Mouse (Mus musculus) hindbrain, embryonic 13.5 days (tissue): ENCODE measurements around the gene Samhd1. TPM values are rescaled to one million over a fixed set of nuclear protein-coding genes. Genes with fewer than 3 reads are reported as not detected.

ENCODE experiments used
- ATAC-seq: fragments of 200-750 bp; cut with Nextera tagmentation; 2 replicates; pipeline ENCODE4 v1.8.0; 2017; ENCODE audit warnings: moderate TSS enrichment; ENCODE audit not compliant: low FRiP score
- H3K27ac ChIP-seq: fragments of 300-500 bp; sonication (generic); 2 replicates; pipeline ENCODE4 v1.5.1; 2015; ENCODE audit warnings: inconsistent platforms, mild to moderate bottlenecking, moderate library complexity
- H3K27me3 ChIP-seq: fragments of 300-500 bp; sonication (generic); 2 replicates; pipeline ENCODE4 v1.6.1; 2015; ENCODE audit warnings: mild to moderate bottlenecking, inconsistent platforms
- H3K36me3 ChIP-seq: fragments of 300-500 bp; sonication (generic); 2 replicates; pipeline ENCODE4 v1.6.1; 2015; ENCODE audit warnings: mild to moderate bottlenecking, inconsistent platforms
- H3K4me1 ChIP-seq: fragments of 300-500 bp; sonication (generic); replicated peaks from 2 replicates; pipeline ENCODE4 v1.6.1; 2015; ENCODE audit warnings: inconsistent platforms
- H3K4me2 ChIP-seq: fragments of 300-500 bp; sonication (generic); 2 replicates; pipeline ENCODE4 v1.6.1; 2015; ENCODE audit warnings: inconsistent platforms, mild to moderate bottlenecking, moderate library complexity
- H3K4me3 ChIP-seq: fragments of 300-500 bp; sonication (generic); 2 replicates; pipeline ENCODE4 v1.5.1; 2015; ENCODE audit warnings: mild to moderate bottlenecking, inconsistent platforms
- H3K9ac ChIP-seq: fragments of 300-500 bp; sonication (generic); 2 replicates; pipeline ENCODE4 v1.6.1; 2015; ENCODE audit warnings: mild to moderate bottlenecking, inconsistent platforms
- H3K9me3 ChIP-seq: fragments of 300-500 bp; sonication (generic); 2 replicates; pipeline ENCODE4 v1.6.1; 2016; ENCODE audit warnings: inconsistent platforms
- WGBS: fragments of 180-500 bp; shearing (Covaris S2); methylation state at CpG from one replicate; pipeline ENCODE4 v1.1.7; 2015; 5-methylcytosine and 5-hydroxymethylcytosine counted together
- polyA plus RNA-seq: library from polyadenylated mRNA; unstranded; fragments of >200 nt; fragmentation: Nextera tagmentation; extraction: Ambion mirVana; gene quantifications from 2 replicates; pipeline ENCODE4 v1.2.1, GENCODE M21; 2015

Samhd1 gene
- polyA plus RNA-seq, 1 experiment from 2014 or later, result 11.9 TPM

- 0 out of 2 replicates have a peak, but pooled peaks cover 3% of the 10 kb centered on the region for H3K9me3 ChIP-seq
- peak overlapping the region; percentile 48; the same call in 1 of the 2 replicates for H3K27ac ChIP-seq
- H3K4me1 ChIP-seq, result peaks cover 11% of the 10 kb centered on the region
- peak; percentile 79 for ATAC-seq
- WGBS, result under 1% methylated on average over 25 of the region's 25 CpGs
- no peaks in the 10 kb centered on the region for H3K36me3 ChIP-seq
- no peaks in the 10 kb centered on the region for H3K27me3 ChIP-seq
- H3K9ac ChIP-seq, result peak overlapping the region; percentile 77
- H3K4me3 ChIP-seq, result peak overlapping the region; percentile 67
- H3K4me2 ChIP-seq, result peak overlapping the region; percentile 95
These were observed 560 bp downstream of the Samhd1 start for GRCm38 (mm10) chr2:157134479-157134931.

GRCm38 (mm10) chr2:157133769-157134478, 1.1 kb downstream of the Samhd1 start:
- Histone ChIP-seq H3K4me3 (peak overlapping the region; percentile 67), H3K27me3 (no peaks in the 10 kb centered on the region), H3K27ac (no peak overlapping the region), H3K4me2 (peak overlapping the region; percentile 95), H3K9me3 (no peaks in the 10 kb centered on the region), H3K9ac (peak overlapping the region; percentile 77), H3K36me3 (no peaks in the 10 kb centered on the region), H3K4me1 (peaks cover 11% of the 10 kb centered on the region)
- 23% methylated on average over 11 of the region's 11 CpGs for WGBS
- no peak for ATAC-seq

- H3K27me3 ChIP-seq, result no peaks in the 10 kb centered on the region
- H3K4me2 ChIP-seq, result no peak overlapping the region
- peaks cover 11% of the 10 kb centered on the region for H3K4me1 ChIP-seq
- ATAC-seq, result no peak
- H3K9ac ChIP-seq, result no peak overlapping the region
- WGBS, result 87% methylated on average over 3 of the region's 3 CpGs
- no peaks in the 10 kb centered on the region for H3K36me3 ChIP-seq
- H3K4me3 ChIP-seq, result no peak overlapping the region
- no peaks in the 10 kb centered on the region for H3K9me3 ChIP-seq
- no peak overlapping the region for H3K27ac ChIP-seq
These were observed 2.2 kb downstream of the Samhd1 start for GRCm38 (mm10) chr2:157132686-157133540.

- Histone ChIP-seq H3K4me1 (peaks cover 11% of the 10 kb centered on the region), H3K4me3 (no peak overlapping the region), H3K27me3 (no peaks in the 10 kb centered on the region), H3K9me3 (no peaks in the 10 kb centered on the region), H3K4me2 (no peak overlapping the region), H3K36me3 (peaks cover 2% of the 10 kb centered on the region; the same call in 1 of the 2 replicates), H3K27ac (no peak overlapping the region), H3K9ac (no peak overlapping the region)
- no peak for ATAC-seq
- 87% methylated on average over 1 of the region's 1 CpGs for WGBS
These were observed 3.0 kb downstream of the Samhd1 start for GRCm38 (mm10) chr2:157132086-157132485.

GRCm38 (mm10) chr2:157130813-157131514, 4.1 kb downstream of the Samhd1 start:
- Histone ChIP-seq H3K4me3 (no peak overlapping the region), H3K9ac (no peak overlapping the region), H3K27me3 (no peaks in the 10 kb centered on the region), H3K4me1 (peaks cover 11% of the 10 kb centered on the region), H3K27ac (no peak overlapping the region), H3K36me3 (peaks cover 8% of the 10 kb centered on the region; the same call in 1 of the 2 replicates), H3K4me2 (no peak overlapping the region), H3K9me3 (no peaks in the 10 kb centered on the region)
- WGBS, result 93% methylated on average over 8 of the region's 8 CpGs
- no peak for ATAC-seq

GRCm38 (mm10) chr2:157129601-157130164, 5.4 kb downstream of the Samhd1 start:
- Histone ChIP-seq H3K9me3 (no peaks in the 10 kb centered on the region), H3K4me1 (peaks cover 11% of the 10 kb centered on the region), H3K4me3 (no peak overlapping the region), H3K27ac (no peak overlapping the region), H3K4me2 (no peak overlapping the region), H3K36me3 (peaks cover 13% of the 10 kb centered on the region), H3K27me3 (no peaks in the 10 kb centered on the region), H3K9ac (no peak overlapping the region)
- ATAC-seq, result no peak
- 87% methylated on average over 11 of the region's 11 CpGs for WGBS

- H3K4me3 ChIP-seq, result no peak overlapping the region
- peaks cover 5% of the 10 kb centered on the region; the same call in 1 of the 2 replicates for H3K4me1 ChIP-seq
- no peaks in the 10 kb centered on the region for H3K27me3 ChIP-seq
- H3K4me2 ChIP-seq, result no peak overlapping the region
- peaks cover 13% of the 10 kb centered on the region for H3K36me3 ChIP-seq
- ATAC-seq, result no peak
- no peaks in the 10 kb centered on the region for H3K9me3 ChIP-seq
- H3K9ac ChIP-seq, result no peak overlapping the region
- WGBS, result 91% methylated on average over 4 of the region's 4 CpGs
- no peak overlapping the region for H3K27ac ChIP-seq
These were observed 6.0 kb downstream of the Samhd1 start for GRCm38 (mm10) chr2:157129096-157129495.

GRCm38 (mm10) chr2:157128072-157128471, 7.0 kb downstream of the Samhd1 start:
- Histone ChIP-seq H3K9me3 (no peaks in the 10 kb centered on the region), H3K4me1 (no peaks in the 10 kb centered on the region), H3K27me3 (no peaks in the 10 kb centered on the region), H3K27ac (no peak overlapping the region), H3K4me3 (no peak overlapping the region), H3K9ac (no peak overlapping the region), H3K4me2 (no peak overlapping the region), H3K36me3 (peaks cover 15% of the 10 kb centered on the region)
- ATAC-seq, result no peak
- WGBS, result 82% methylated on average over 4 of the region's 4 CpGs

- Histone ChIP-seq H3K36me3 (peaks cover 16% of the 10 kb centered on the region), H3K4me2 (no peak overlapping the region), H3K4me1 (no peaks in the 10 kb centered on the region), H3K9me3 (no peaks in the 10 kb centered on the region), H3K27me3 (no peaks in the 10 kb centered on the region), H3K27ac (no peak overlapping the region), H3K9ac (no peak overlapping the region), H3K4me3 (no peak overlapping the region)
- ATAC-seq, result no peak
- WGBS, result 92% methylated on average over 3 of the region's 3 CpGs
These were observed 7.7 kb downstream of the Samhd1 start for GRCm38 (mm10) chr2:157127370-157127769.

- Histone ChIP-seq H3K36me3 (peaks cover 22% of the 10 kb centered on the region), H3K4me2 (no peak overlapping the region), H3K27me3 (no peaks in the 10 kb centered on the region), H3K4me1 (no peaks in the 10 kb centered on the region), H3K9ac (no peak overlapping the region), H3K9me3 (no peaks in the 10 kb centered on the region), H3K27ac (no peak overlapping the region), H3K4me3 (no peak overlapping the region)
- ATAC-seq, result no peak
- 95% methylated on average over 3 of the region's 3 CpGs for WGBS
These were observed 9.8 kb downstream of the Samhd1 start for GRCm38 (mm10) chr2:157125246-157125645.

GRCm38 (mm10) chr2:157121766-157122165, 13.3 kb downstream of the Samhd1 start:
- Histone ChIP-seq H3K4me2 (no peak overlapping the region), H3K27ac (no peak overlapping the region), H3K27me3 (no peaks in the 10 kb centered on the region), H3K4me3 (no peak overlapping the region), H3K9ac (no peak overlapping the region), H3K4me1 (no peaks in the 10 kb centered on the region), H3K36me3 (peaks cover 23% of the 10 kb centered on the region), H3K9me3 (no peaks in the 10 kb centered on the region)
- ATAC-seq, result no peak
- 93% methylated on average over 8 of the region's 8 CpGs for WGBS

- Histone ChIP-seq H3K36me3 (peaks cover 18% of the 10 kb centered on the region), H3K27ac (no peak overlapping the region), H3K4me2 (no peak overlapping the region), H3K4me3 (no peak overlapping the region), H3K4me1 (no peaks in the 10 kb centered on the region), H3K9ac (no peak overlapping the region), H3K9me3 (no peaks in the 10 kb centered on the region), H3K27me3 (no peaks in the 10 kb centered on the region)
- ATAC-seq, result no peak
- WGBS, result 85% methylated on average over 3 of the region's 3 CpGs
These were observed 16.0 kb downstream of the Samhd1 start for GRCm38 (mm10) chr2:157119075-157119474.
